In the genomic region with DNA sequence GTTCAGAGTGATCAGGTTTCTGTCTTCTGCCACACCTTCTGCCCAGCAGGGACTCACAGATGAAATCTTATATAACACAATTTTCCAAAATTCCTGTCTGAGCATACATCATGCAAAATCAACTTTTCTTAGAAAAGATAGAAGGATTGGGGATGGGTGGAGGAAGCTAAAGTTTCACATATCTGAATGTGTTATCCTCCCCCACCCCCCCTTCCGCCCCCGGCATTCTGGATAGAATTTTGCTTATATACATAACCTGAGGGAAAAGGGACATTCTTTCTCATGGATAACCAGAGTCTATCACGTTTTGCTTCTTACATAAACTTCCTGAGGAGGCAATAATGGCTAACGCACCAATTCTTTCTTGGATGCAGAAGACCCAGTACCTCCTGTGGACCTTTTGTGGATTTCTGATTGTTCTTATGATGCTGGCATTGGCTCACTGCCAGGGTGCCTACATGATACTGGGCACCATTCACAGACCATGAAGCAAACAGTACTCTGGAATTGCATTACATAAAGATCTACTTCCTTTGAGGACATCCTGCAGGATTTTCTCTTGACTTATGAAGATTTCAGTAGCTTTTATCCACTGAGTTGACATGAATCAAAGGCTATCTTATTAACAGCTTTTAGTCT, we compare ENCODE assay signal across 31 mouse cellular contexts. TPM values are rescaled to one million over a fixed set of nuclear protein-coding genes. Genes with fewer than 3 reads are reported as not detected.
DNase-seq lines count a peak whose midpoint lies in the region; ATAC-seq and TF ChIP-seq lines count a peak whose summit lies in the region.
"Had no signal": no experiment of that assay in that cellular context is flagged by ENCODE, and none has a peak within 500 bp of the region (broad histone marks: within the 10 kb centered on the region; RNA-seq: fewer than 3 reads in every experiment).

No protein-coding gene starts in this region.

- DNase-seq in embryonic facial prominence, embryonic 14.5 days (ENCODE audit: low spot score): peak; percentile 44
- no peak for DNase-seq in embryonic facial prominence, embryonic 10.5 days (ENCODE audit: low spot score)
- peak; percentile 7 to 20 for DNase-seq in frontal cortex, postnatal 36 days (ENCODE audit: low spot score in 2 of 2)
- DNase-seq in frontal cortex, postnatal 25 days (ENCODE audit: low spot score in 2 of 2): no peak
- DNase-seq in left cerebral cortex, adult 2 months (ENCODE audit: extremely low spot score in 1 of 2, low spot score in 2 of 2): no peak
- DNase-seq in left cerebral cortex, postnatal 10 days (ENCODE audit: extremely low spot score in 1 of 2, low spot score in 2 of 2): no peak
- DNase-seq in telencephalon, adult 2 months (ENCODE audit: low read depth, low spot score): peak; percentile 48
- DNase-seq: adrenal gland, adult 8-10 months; adrenal gland, postnatal 25 days; cerebellum, adult 18-20 months; cerebellum, adult 9-10 months; gastrocnemius, postnatal 10 days; gastrocnemius, postnatal 36 days had no signal

- H3K4me2 ChIP-seq in embryonic facial prominence, embryonic 14.5 days (ENCODE audit: low read depth, low read length): no peak overlapping the region
- H3K4me2 ChIP-seq in kidney, embryonic 15.5 days: no peak overlapping the region
- H3K4me2 ChIP-seq: embryonic facial prominence, embryonic 13.5 days; forebrain, embryonic 13.5 days; heart, embryonic 11.5 days; hindbrain, embryonic 13.5 days; intestine, embryonic 15.5 days had no signal

- H3K9me3 ChIP-seq in embryonic facial prominence, embryonic 14.5 days (ENCODE audit: control insufficient read depth, low read length): no peaks in the 10 kb centered on the region
- H3K9me3 ChIP-seq in embryonic facial prominence, embryonic 10.5 days: no peaks in the 10 kb centered on the region
- H3K9me3 ChIP-seq in kidney, embryonic 15.5 days (replicated peaks): no peaks in the 10 kb centered on the region
- H3K9me3 ChIP-seq: embryonic facial prominence, embryonic 13.5 days; forebrain, embryonic 10.5 days; forebrain, embryonic 13.5 days; hindbrain, embryonic 10.5 days; hindbrain, embryonic 13.5 days; intestine, embryonic 15.5 days had no signal

- peaks cover 7% of the 10 kb centered on the region for H3K4me1 ChIP-seq in embryonic facial prominence, embryonic 14.5 days (ENCODE audit: control insufficient read depth, insufficient read depth, low read length)
- H3K4me1 ChIP-seq in embryonic facial prominence, embryonic 10.5 days: peaks cover 11% of the 10 kb centered on the region; the same call in 1 of the 2 replicates
- H3K4me1 ChIP-seq in kidney, embryonic 15.5 days: 0 out of 2 replicates have a peak, but pooled peaks cover 12% of the 10 kb centered on the region
- H3K4me1 ChIP-seq: embryonic facial prominence, embryonic 13.5 days; forebrain, embryonic 13.5 days; hindbrain, embryonic 10.5 days; hindbrain, embryonic 13.5 days; intestine, embryonic 15.5 days had no signal

- TF ChIP-seq CTCF in left cerebral cortex, adult 2 months (IDR thresholded peaks at IDR 0.05): no peak

- 0 out of 2 replicates have a peak, but pooled peaks have one; percentile 20 for ATAC-seq in embryonic facial prominence, embryonic 14.5 days (ENCODE audit: low read depth)
- ATAC-seq in kidney, embryonic 15.5 days (replicated peaks; ENCODE audit: low FRiP score): no peak
- ATAC-seq: activated CD4-positive, CD25-positive, alpha-beta regulatory T cell, adult 4 months; forebrain, embryonic 13.5 days; forebrain, embryonic 16.5 days; hindbrain, embryonic 16.5 days; intestine, embryonic 15.5 days had no signal

- WGBS in embryonic facial prominence, embryonic 14.5 days: 52% methylated on average over 4 of the region's 4 CpGs
- WGBS in embryonic facial prominence, embryonic 10.5 days: 65% methylated on average over 4 of the region's 4 CpGs
- 75% methylated on average over 4 of the region's 4 CpGs for WGBS in kidney, embryonic 15.5 days

- intact Hi-C loops in left cerebral cortex, adult 2 months (cut with DNase I): no loop called here
- intact Hi-C loops in left cerebral cortex, postnatal 10 days (cut with DNase I): no loop called here

- no peak overlapping the region for H3K27ac ChIP-seq in embryonic facial prominence, embryonic 14.5 days (replicated peaks; ENCODE audit: low read depth, low read length)
- no peak overlapping the region for H3K27ac ChIP-seq in embryonic facial prominence, embryonic 10.5 days (replicated peaks)
- H3K27ac ChIP-seq in left cerebral cortex, adult 2 months: peak overlapping the region; percentile 66; the same call in 1 of the 2 replicates
- no peak overlapping the region for H3K27ac ChIP-seq in kidney, embryonic 15.5 days
- H3K27ac ChIP-seq: embryonic facial prominence, embryonic 13.5 days; forebrain, embryonic 10.5 days; forebrain, embryonic 13.5 days; hindbrain, embryonic 10.5 days; hindbrain, embryonic 13.5 days; intestine, embryonic 15.5 days had no signal

- H3K9ac ChIP-seq in embryonic facial prominence, embryonic 14.5 days (ENCODE audit: low read depth, low read length): no peak overlapping the region
- no peak overlapping the region for H3K9ac ChIP-seq in kidney, embryonic 15.5 days
- H3K9ac ChIP-seq: embryonic facial prominence, embryonic 13.5 days; forebrain, embryonic 13.5 days; hindbrain, embryonic 13.5 days; intestine, embryonic 15.5 days had no signal

- H3K27me3 ChIP-seq in embryonic facial prominence, embryonic 14.5 days (replicated peaks; ENCODE audit: control insufficient read depth, insufficient read depth, low read length): no peaks in the 10 kb centered on the region
- no peaks in the 10 kb centered on the region for H3K27me3 ChIP-seq in embryonic facial prominence, embryonic 10.5 days (replicated peaks; ENCODE audit: low read depth, poor library complexity, severe bottlenecking)
- H3K27me3 ChIP-seq in kidney, embryonic 15.5 days: no peaks in the 10 kb centered on the region
- H3K27me3 ChIP-seq: embryonic facial prominence, embryonic 13.5 days; forebrain, embryonic 13.5 days; hindbrain, embryonic 13.5 days; intestine, embryonic 15.5 days had no signal

- no peaks in the 10 kb centered on the region for H3K36me3 ChIP-seq in embryonic facial prominence, embryonic 14.5 days (ENCODE audit: control insufficient read depth, insufficient read depth, low read length)
- H3K36me3 ChIP-seq in embryonic facial prominence, embryonic 10.5 days (replicated peaks): no peaks in the 10 kb centered on the region
- H3K36me3 ChIP-seq in kidney, embryonic 15.5 days: no peaks in the 10 kb centered on the region
- H3K36me3 ChIP-seq: embryonic facial prominence, embryonic 13.5 days; forebrain, embryonic 10.5 days; hindbrain, embryonic 10.5 days; hindbrain, embryonic 13.5 days; intestine, embryonic 15.5 days had no signal

- H3K4me3 ChIP-seq in embryonic facial prominence, embryonic 14.5 days (ENCODE audit: low read depth, low read length): no peak overlapping the region
- no peak overlapping the region for H3K4me3 ChIP-seq in embryonic facial prominence, embryonic 10.5 days
- no peak overlapping the region for H3K4me3 ChIP-seq in left cerebral cortex, adult 2 months
- H3K4me3 ChIP-seq in kidney, embryonic 15.5 days (replicated peaks): no peak overlapping the region
- H3K4me3 ChIP-seq: embryonic facial prominence, embryonic 13.5 days; forebrain, embryonic 10.5 days; forebrain, embryonic 13.5 days; hindbrain, embryonic 10.5 days; hindbrain, embryonic 13.5 days; intestine, embryonic 15.5 days had no signal

RNA-seq across cellular contexts. Expression of gene Fmo6, which starts 2.8 kb away (rescaled TPM):
- polyA plus RNA-seq in embryonic facial prominence, embryonic 14.5 days (2014; fragmentation: Nextera tagmentation; extraction: Ambion mirVana): 3.1 and 4.0 TPM in 2 replicates
- not detected in 2 replicates for polyA plus RNA-seq in embryonic facial prominence, embryonic 10.5 days (2016; fragmentation: Nextera tagmentation; extraction: Ambion mirVana)
- total RNA-seq in left cerebral cortex, adult 2 months (2021): not detected
- total RNA-seq in left cerebral cortex, postnatal 10 days (2021): not detected
- polyA plus RNA-seq in kidney, embryonic 15.5 days (2015; fragmentation: Nextera tagmentation; extraction: Ambion mirVana): 0.09 and 0.13 TPM in 2 replicates
- total RNA-seq: adrenal gland, adult 8-10 months; adrenal gland, postnatal 25 days; ES-E14; gastrocnemius, adult 18-20 months; gastrocnemius, postnatal 36 days; granulocyte monocyte progenitor cell, adult 5-6 weeks; heart, adult 8-10 months; heart, postnatal 25 days had no signal
- polyA plus RNA-seq: activated CD4-positive, CD25-positive, alpha-beta regulatory T cell, adult 4 months; forebrain, embryonic 10.5 days; forebrain, embryonic 13.5 days; forebrain, embryonic 16.5 days; heart, embryonic 11.5 days; heart, embryonic 14.5 days; heart, postnatal 0 days; hindbrain, embryonic 10.5 days; hindbrain, embryonic 13.5 days; hindbrain, embryonic 16.5 days; intestine, embryonic 15.5 days had no signal

RNA-seq across cellular contexts. Expression of gene Fmo2, which starts 36.0 kb away (rescaled TPM):
- 3.5 and 5.2 TPM in 2 replicates for polyA plus RNA-seq in embryonic facial prominence, embryonic 14.5 days (2014; fragmentation: Nextera tagmentation; extraction: Ambion mirVana)
- polyA plus RNA-seq in embryonic facial prominence, embryonic 10.5 days (2016; fragmentation: Nextera tagmentation; extraction: Ambion mirVana): not detected in 2 replicates
- total RNA-seq in left cerebral cortex, adult 2 months (2021): 1 to 10 TPM; 2.3 to 2.6 TPM
- total RNA-seq in left cerebral cortex, postnatal 10 days (2021): under 1 TPM; 0.45 to 0.99 TPM
- polyA plus RNA-seq in kidney, embryonic 15.5 days (2015; fragmentation: Nextera tagmentation; extraction: Ambion mirVana): 4.9 and 8.0 TPM in 2 replicates
- total RNA-seq: ES-E14; granulocyte monocyte progenitor cell, adult 5-6 weeks had no signal
- polyA plus RNA-seq: activated CD4-positive, CD25-positive, alpha-beta regulatory T cell, adult 4 months; forebrain, embryonic 10.5 days; forebrain, embryonic 13.5 days; forebrain, embryonic 16.5 days; hindbrain, embryonic 10.5 days had no signal

RNA-seq across cellular contexts. Expression of gene Fmo3, which starts 49.8 kb away (rescaled TPM):
- polyA plus RNA-seq in embryonic facial prominence, embryonic 14.5 days (2014; fragmentation: Nextera tagmentation; extraction: Ambion mirVana): not detected in 2 replicates
- not detected in 2 replicates for polyA plus RNA-seq in embryonic facial prominence, embryonic 10.5 days (2016; fragmentation: Nextera tagmentation; extraction: Ambion mirVana)
- total RNA-seq in left cerebral cortex, adult 2 months (2021): not detected
- total RNA-seq in left cerebral cortex, postnatal 10 days (2021): not detected
- not detected in 2 replicates for polyA plus RNA-seq in kidney, embryonic 15.5 days (2015; fragmentation: Nextera tagmentation; extraction: Ambion mirVana)
- total RNA-seq: adrenal gland, postnatal 25 days; ES-E14; gastrocnemius, adult 18-20 months; gastrocnemius, postnatal 10 days; gastrocnemius, postnatal 36 days; granulocyte monocyte progenitor cell, adult 5-6 weeks; heart, postnatal 25 days had no signal
- polyA plus RNA-seq: activated CD4-positive, CD25-positive, alpha-beta regulatory T cell, adult 4 months; embryonic facial prominence, embryonic 13.5 days; forebrain, embryonic 10.5 days; forebrain, embryonic 13.5 days; forebrain, embryonic 16.5 days; heart, embryonic 11.5 days; heart, embryonic 14.5 days; heart, postnatal 0 days; hindbrain, embryonic 10.5 days; hindbrain, embryonic 13.5 days; hindbrain, embryonic 16.5 days; intestine, embryonic 15.5 days had no signal

Comparison
In these comparisons a context has a peak if more than half of its experiments do, and no peak if none do; other contexts are left out.
1. DNase-seq: peak in embryonic facial prominence, embryonic 14.5 days (single experiment), frontal cortex, postnatal 36 days (2 of 2) and telencephalon, adult 2 months (single experiment); none in embryonic facial prominence, embryonic 10.5 days (single experiment), frontal cortex, postnatal 25 days (0 of 2), left cerebral cortex, adult 2 months (0 of 2) and left cerebral cortex, postnatal 10 days (0 of 2).